Comparison of ENCODE assay signal across 27 mouse cellular contexts in the genomic region with DNA sequence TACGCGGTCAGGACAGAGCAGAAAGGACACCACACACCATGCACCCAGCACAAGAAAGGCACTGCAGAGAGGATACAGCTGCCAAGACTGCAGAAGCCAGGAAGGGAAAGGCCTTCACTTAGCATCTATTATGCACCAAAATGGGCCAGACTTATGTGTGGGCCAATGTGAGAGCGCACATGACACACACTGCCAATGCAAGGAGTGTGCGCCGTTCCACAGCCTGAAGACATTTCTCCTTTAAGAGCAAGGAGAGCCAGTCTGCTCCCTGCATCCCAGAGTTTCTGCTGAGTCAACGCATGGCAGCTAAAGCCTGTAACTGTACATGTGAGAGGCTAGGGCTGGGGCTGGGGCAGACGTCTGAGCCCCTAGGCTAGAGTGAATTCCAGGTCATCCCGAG. TPM values are rescaled to one million over a fixed set of nuclear protein-coding genes. Genes with fewer than 3 reads are reported as not detected.
"Had no signal": no experiment of that assay in that cellular context is flagged by ENCODE, and none has a peak within 500 bp of the region (broad histone marks: within the 10 kb centered on the region; RNA-seq: fewer than 3 reads in every experiment).

No protein-coding gene starts in this region.

- H3K4me3 ChIP-seq: layer of hippocampus, adult 2 months; limb, embryonic 12.5 days; limb, embryonic 15.5 days had no signal

- DNase-seq: kidney, adult 2 months; kidney, postnatal 25 days; layer of hippocampus, adult 9-11 months; lung, adult 2 months; lung, postnatal 14 days; lung, postnatal 4 days; midbrain, embryonic 14.5 days; right cerebral cortex, adult 18-20 months; right cerebral cortex, postnatal 14 days; right cerebral cortex, postnatal 4 days; thymus, adult 2 months; thymus, postnatal 36 days had no signal

- H3K9me3 ChIP-seq: limb, embryonic 12.5 days; limb, embryonic 15.5 days had no signal

- H3K27me3 ChIP-seq: limb, embryonic 12.5 days; limb, embryonic 15.5 days had no signal

RNA-seq across cellular contexts. Expression of a gene that starts 44.2 kb away (rescaled TPM):
- polyA plus RNA-seq: kidney, adult 2 months; kidney, embryonic 14.5 days; kidney, postnatal 0 days; large intestine, adult 2 months; limb, embryonic 12.5 days; limb, embryonic 15.5 days; liver, embryonic 11.5 days; liver, embryonic 14.5 days; lung, adult 2 months; lung, embryonic 16.5 days; midbrain, embryonic 11.5 days; midbrain, embryonic 14.5 days; midbrain, postnatal 0 days; neural tube, embryonic 11.5 days; neural tube, embryonic 14.5 days; stomach, embryonic 14.5 days; stomach, postnatal 0 days; thymus, adult 2 months had no signal
